Mouse (Mus musculus) heart, postnatal 36 days (tissue): Measurements from ENCODE around the gene Gjc1. TPM values are rescaled to one million over a fixed set of nuclear protein-coding genes. Genes with fewer than 3 reads are reported as not detected.

Experiments used
- DNase-seq, 2 experiments: peaks; one replicate each; pipeline ENCODE4 v3.0.0; 2021 to 2022
- intact Hi-C: fragments of 180-260 bp; cut with DNase I; formaldehyde crosslinking; loops from one replicate; pipeline ENCODE4 v1.15.1; 2025
- total RNA-seq, 2 experiments: library from RNA; stranded (reverse); gene quantifications; 2 replicates each; pipeline ENCODE4 v1.2.3; 2021

The Gjc1 gene
- total RNA-seq, 2 experiments from 2014 or later = 23.6 to 33.0 TPM

- intact Hi-C loops = loop anchor here (1.0 to 5.0 kb wide), 3 partner anchors 78 to 218 kb away; no protein-coding TSS in a partner anchor
- peak; percentile 89 to 95 for DNase-seq
These were observed 45.5 kb downstream of the Gjc1 start for GRCm38 (mm10) chr11:102773713-102774611.

GRCm38 (mm10) chr11:102772771-102773700 lies 46.5 kb downstream of the Gjc1 start:
- DNase-seq = no peak
- intact Hi-C loops = loop anchor here (5.0 kb wide), 1 partner anchor 219 kb away; no protein-coding TSS in a partner anchor

GRCm38 (mm10) chr11:102771916-102772714 lies 47.4 kb downstream of the Gjc1 start:
- DNase-seq = no peak
- intact Hi-C loops = loop anchor here (5.0 kb wide), 1 partner anchor 220 kb away; no protein-coding TSS in a partner anchor

GRCm38 (mm10) chr11:102770662-102771435 lies 48.7 kb downstream of the Gjc1 start:
- intact Hi-C loops = loop anchor here (5.0 kb wide), 1 partner anchor 221 kb away; no protein-coding TSS in a partner anchor
- DNase-seq = no peak

- intact Hi-C loops = loop anchor here (5.0 kb wide), 1 partner anchor 222 kb away; no protein-coding TSS in a partner anchor
- no peak for DNase-seq
These were observed 49.4 kb downstream of the Gjc1 start for GRCm38 (mm10) chr11:102769993-102770661.

- intact Hi-C loops = no loop called here
- DNase-seq = no peak
These were observed 50.4 kb downstream of the Gjc1 start for GRCm38 (mm10) chr11:102769141-102769540.

- DNase-seq = no peak
These were observed 52.3 kb downstream of the Gjc1 start for GRCm38 (mm10) chr11:102767055-102767670.

GRCm38 (mm10) chr11:102765416-102765815 lies 54.1 kb downstream of the Gjc1 start:
- intact Hi-C loops = no loop called here
- no peak for DNase-seq

More at GRCm38 (mm10) chr11:102767055-102767670, 52.3 kb downstream of the Gjc1 start:
- intact Hi-C loops = no loop called here

- intact Hi-C loops = no loop called here
- no peak for DNase-seq
These were observed 56.3 kb downstream of the Gjc1 start for GRCm38 (mm10) chr11:102763009-102763767.

GRCm38 (mm10) chr11:102762248-102762647 lies 57.3 kb downstream of the Gjc1 start:
- DNase-seq = no peak
- intact Hi-C loops = no loop called here

- intact Hi-C loops = no loop called here
- DNase-seq = no peak
These were observed 57.9 kb downstream of the Gjc1 start, which contains the start of gene Adam11 for GRCm38 (mm10) chr11:102761309-102762210. Gene Adam11, plus strand, starts transcription at chr11:102761439.

GRCm38 (mm10) chr11:102760805-102761308 lies 58.6 kb downstream of the Gjc1 start:
- intact Hi-C loops = no loop called here
- DNase-seq = no peak

- intact Hi-C loops = no loop called here
- no peak for DNase-seq
These were observed 60.5 kb downstream of the Gjc1 start for GRCm38 (mm10) chr11:102758977-102759376.

- intact Hi-C loops = no loop called here
- no peak for DNase-seq
These were observed 64.1 kb downstream of the Gjc1 start for GRCm38 (mm10) chr11:102755391-102755790.

- no peak for DNase-seq
- intact Hi-C loops = no loop called here
These were observed 65.1 kb downstream of the Gjc1 start for GRCm38 (mm10) chr11:102754416-102754815.
